Mouse (Mus musculus) forebrain, embryonic 11.5 days (tissue): ENCODE data around the gene Prmt6. TPM values are rescaled to one million over a fixed set of nuclear protein-coding genes. Genes with fewer than 3 reads are reported as not detected.

Experiments used
- ATAC-seq: fragments of 200-750 bp; cut with Nextera tagmentation; replicated peaks from 2 replicates; pipeline ENCODE4 v1.8.0; 2017; ENCODE audit warnings: moderate TSS enrichment; ENCODE audit not compliant: low FRiP score
- DNase-seq: peaks from one replicate; pipeline ENCODE4 v3.0.0-alpha.2; 2017; ENCODE audit warnings: low spot score
- H3K27ac ChIP-seq: fragments of 300-500 bp; sonication (generic); 2 replicates; pipeline ENCODE4 v1.5.1; 2014; ENCODE audit warnings: low read depth, low read length
- H3K27me3 ChIP-seq: fragments of 300-500 bp; sonication (generic); 2 replicates; pipeline ENCODE4 v1.6.1; 2014; ENCODE audit warnings: mild to moderate bottlenecking, low read length, mixed read lengths; ENCODE audit not compliant: control insufficient read depth, insufficient read depth
- H3K36me3 ChIP-seq: fragments of 300-500 bp; sonication (generic); 2 replicates; pipeline ENCODE4 v1.6.1; 2014; ENCODE audit warnings: mild to moderate bottlenecking, low read length, moderate library complexity, mixed read lengths; ENCODE audit not compliant: control insufficient read depth, insufficient read depth
- H3K4me1 ChIP-seq: fragments of 300-500 bp; sonication (generic); replicated peaks from 2 replicates; pipeline ENCODE4 v1.6.1; 2014; ENCODE audit warnings: low read length, mixed read lengths; ENCODE audit not compliant: control insufficient read depth, insufficient read depth
- H3K4me2 ChIP-seq: fragments of 300-500 bp; sonication (generic); 2 replicates; pipeline ENCODE4 v1.6.1; 2014; ENCODE audit warnings: low read depth, mild to moderate bottlenecking, low read length, moderate library complexity, mixed read lengths; ENCODE audit not compliant: severe bottlenecking
- H3K4me3 ChIP-seq: fragments of 300-500 bp; sonication (generic); 2 replicates; pipeline ENCODE4 v1.5.1; 2014; ENCODE audit warnings: low read depth, low read length
- H3K9ac ChIP-seq: fragments of 300-500 bp; sonication (generic); 2 replicates; pipeline ENCODE4 v1.6.1; 2014; ENCODE audit warnings: low read length
- H3K9me3 ChIP-seq: fragments of 300-500 bp; sonication (generic); 2 replicates; pipeline ENCODE4 v1.6.1; 2016; ENCODE audit warnings: low read length, mixed read lengths; ENCODE audit not compliant: control insufficient read depth
- WGBS: fragments of 180-500 bp; shearing (Covaris S2); extraction: QIAGEN DNeasy Blood & Tissue Kit; methylation state at CpG from one replicate; pipeline ENCODE4 v1.1.7; 2014; 5-methylcytosine and 5-hydroxymethylcytosine counted together
- polyA plus RNA-seq: library from polyadenylated mRNA; unstranded; fragments of >200 nt; fragmentation: Nextera tagmentation; extraction: Ambion mirVana; gene quantifications from 2 replicates; pipeline ENCODE4 v1.2.1, GENCODE M21; 2014

Prmt6 gene
- polyA plus RNA-seq = 28.3 and 28.6 TPM in 2 replicates

GRCm38 (mm10) chr3:110250839-110251700, at the start of gene Prmt6:
Gene Prmt6, minus strand, starts transcription at chr3:110250998.
- Histone ChIP-seq H3K4me2 (peak within 1 kb of the TSS; percentile 69), H3K9ac (peak within 1 kb of the TSS; percentile 98), H3K4me3 (peak within 1 kb of the TSS; percentile 86), H3K27ac (peak within 1 kb of the TSS; percentile 85), H3K9me3 (no peaks in the 10 kb centered on the region), H3K27me3 (no peaks in the 10 kb centered on the region), H3K4me1 (0 out of 2 replicates have a peak, but pooled peaks cover 2% of the 10 kb centered on the region), H3K36me3 (no peaks in the 10 kb centered on the region; the same call in 1 of the 2 replicates)
- ATAC-seq (peak; percentile 94), DNase-seq (peak; percentile 93)
- 19% methylated on average over 38 of the region's 38 CpGs for WGBS

GRCm38 (mm10) chr3:110290485-110291045, 39.8 kb upstream of the Prmt6 start:
- 82% methylated on average over 8 of the region's 8 CpGs for WGBS
- DNase-seq (no peak), ATAC-seq (no peak)
- H3K4me1 ChIP-seq = no peaks in the 10 kb centered on the region
- no peak overlapping the region for H3K27ac ChIP-seq
- no peak overlapping the region for H3K4me2 ChIP-seq
- no peaks in the 10 kb centered on the region for H3K36me3 ChIP-seq
- no peak overlapping the region for H3K4me3 ChIP-seq
- no peaks in the 10 kb centered on the region for H3K27me3 ChIP-seq
- H3K9me3 ChIP-seq = no peaks in the 10 kb centered on the region
- no peak overlapping the region for H3K9ac ChIP-seq

GRCm38 (mm10) chr3:110282651-110283050, 31.9 kb upstream of the Prmt6 start:
- no peaks in the 10 kb centered on the region for H3K27me3 ChIP-seq
- no peak overlapping the region for H3K27ac ChIP-seq
- WGBS = 83% methylated on average over 5 of the region's 5 CpGs
- no peaks in the 10 kb centered on the region for H3K9me3 ChIP-seq
- H3K4me2 ChIP-seq = no peak overlapping the region
- no peak overlapping the region for H3K4me3 ChIP-seq
- H3K36me3 ChIP-seq = no peaks in the 10 kb centered on the region
- no peaks in the 10 kb centered on the region for H3K4me1 ChIP-seq
- DNase-seq = no peak
- H3K9ac ChIP-seq = no peak overlapping the region
- ATAC-seq = no peak

GRCm38 (mm10) chr3:110267790-110268189, 17.0 kb upstream of the Prmt6 start:
- WGBS = 63% methylated on average over 2 of the region's 2 CpGs
- Histone ChIP-seq H3K4me3 (no peak overlapping the region), H3K27me3 (no peaks in the 10 kb centered on the region), H3K4me2 (no peak overlapping the region), H3K9ac (no peak overlapping the region), H3K4me1 (no peaks in the 10 kb centered on the region), H3K27ac (no peak overlapping the region), H3K36me3 (no peaks in the 10 kb centered on the region), H3K9me3 (no peaks in the 10 kb centered on the region)
- DNase-seq (no peak), ATAC-seq (no peak)

GRCm38 (mm10) chr3:110253105-110253504, 2.3 kb upstream of the Prmt6 start:
- H3K9me3 ChIP-seq = no peaks in the 10 kb centered on the region
- H3K36me3 ChIP-seq = no peaks in the 10 kb centered on the region
- H3K27ac ChIP-seq = no peak overlapping the region
- no peaks in the 10 kb centered on the region for H3K27me3 ChIP-seq
- no peak overlapping the region for H3K9ac ChIP-seq
- DNase-seq = no peak
- no peak overlapping the region for H3K4me3 ChIP-seq
- ATAC-seq = no peak
- H3K4me2 ChIP-seq = no peak overlapping the region
- 92% methylated on average over 4 of the region's 4 CpGs for WGBS
- H3K4me1 ChIP-seq = 0 out of 2 replicates have a peak, but pooled peaks cover 2% of the 10 kb centered on the region

- DNase-seq (peak; percentile 83), ATAC-seq (peak; percentile 86)
- Histone ChIP-seq H3K4me1 (0 out of 2 replicates have a peak, but pooled peaks cover 2% of the 10 kb centered on the region), H3K9ac (peak overlapping the region; percentile 98), H3K27ac (peak overlapping the region; percentile 85), H3K27me3 (no peaks in the 10 kb centered on the region), H3K4me3 (peak overlapping the region; percentile 86), H3K4me2 (peak overlapping the region; percentile 69), H3K9me3 (no peaks in the 10 kb centered on the region), H3K36me3 (no peaks in the 10 kb centered on the region; the same call in 1 of the 2 replicates)
- WGBS = under 1% methylated on average over 89 of the region's 89 CpGs
These were observed 633 bp downstream of the Prmt6 start for GRCm38 (mm10) chr3:110249891-110250838.

GRCm38 (mm10) chr3:110236819-110237463, 13.9 kb downstream of the Prmt6 start:
- Histone ChIP-seq H3K27ac (no peak overlapping the region), H3K9ac (no peak overlapping the region), H3K4me2 (no peak overlapping the region), H3K4me1 (no peaks in the 10 kb centered on the region), H3K4me3 (no peak overlapping the region), H3K36me3 (no peaks in the 10 kb centered on the region), H3K9me3 (no peaks in the 10 kb centered on the region), H3K27me3 (no peaks in the 10 kb centered on the region)
- no peak for DNase-seq
- no peak for ATAC-seq
- WGBS = 70% methylated on average over 1 of the region's 1 CpGs
